Mouse (Mus musculus): ENCODE data around the gene Trim44.

DNA sequence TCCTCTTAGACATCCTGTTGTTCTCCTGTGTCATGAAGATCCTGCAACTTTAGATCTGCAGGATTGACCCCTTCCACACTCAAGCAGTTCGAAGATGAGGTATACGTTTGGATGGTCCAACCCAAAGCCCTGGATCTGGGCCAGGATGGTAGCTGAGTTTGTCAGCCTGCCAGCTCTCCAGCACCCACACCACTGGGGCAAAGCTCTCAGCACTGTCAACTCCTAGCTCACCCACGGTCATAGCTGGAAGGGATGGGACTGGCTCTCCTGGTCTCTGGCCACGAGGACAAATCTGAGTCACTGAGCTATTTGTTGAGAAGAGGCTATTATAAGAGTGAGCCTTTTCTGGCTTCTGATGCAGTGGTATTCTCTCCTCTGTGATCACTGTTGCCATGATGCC is 155.0 kb downstream of the Trim44 start:
- TF ChIP-seq CTCF (IDR thresholded peaks at IDR 0.05; ENCODE audit: low read depth) (no peak), EP300 (IDR thresholded peaks at IDR 0.05; ENCODE audit: low read depth) (no peak)
